Mouse (Mus musculus): ENCODE measurements at regions not wholly inside any gene's neighbourhood (a gene's known extent, or its start where the extent isn't known, plus 50 kb on each side); places are given as distances from the start of the nearest gene placed in this dataset.

DNA sequence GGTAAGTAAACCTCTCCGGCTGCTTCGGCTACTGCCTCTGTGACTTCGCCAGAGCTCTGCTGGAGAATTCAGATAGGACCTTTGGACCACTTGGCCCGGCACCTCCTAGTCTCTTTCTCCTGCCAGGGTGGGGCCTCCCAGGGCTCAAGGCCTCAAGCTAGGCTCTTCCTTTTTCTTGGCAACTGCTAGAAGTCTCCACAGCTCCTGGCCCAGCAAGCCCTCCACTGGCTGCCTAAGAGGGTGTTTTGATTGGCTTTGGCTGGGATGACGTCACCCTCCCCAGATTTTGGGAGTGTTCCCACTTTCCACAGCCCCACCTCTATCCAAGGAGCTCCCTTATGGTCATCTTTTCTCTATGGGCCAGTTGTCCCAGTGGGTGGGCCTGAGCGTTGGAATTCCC is 949.4 kb downstream of the 4930447A16Rik start:
- TF ChIP-seq POLR2A (IDR thresholded peaks at IDR 0.05; ENCODE audit: insufficient read length, low read depth), result no peak
- TF ChIP-seq POLR2AphosphoS2 (IDR thresholded peaks at IDR 0.05; ENCODE audit: insufficient read length, low read depth), result no peak
- no peak for TF ChIP-seq REST (IDR thresholded peaks at IDR 0.05; ENCODE audit: insufficient read depth, insufficient read length)
- TF ChIP-seq CEBPB (IDR thresholded peaks at IDR 0.05; ENCODE audit: insufficient read depth, poor library complexity, severe bottlenecking), result no peak
- no peak for TF ChIP-seq USF1 (IDR thresholded peaks at IDR 0.05; ENCODE audit: low read depth)
- TF ChIP-seq MAX (IDR thresholded peaks at IDR 0.05; ENCODE audit: low read depth), result no peak
- no peak for TF ChIP-seq TCF3 (IDR thresholded peaks at IDR 0.05; ENCODE audit: insufficient read length, low read depth)
- no peak for TF ChIP-seq E2F4 (IDR thresholded peaks at IDR 0.05; ENCODE audit: insufficient read depth)
- no peak for TF ChIP-seq TCF12 (IDR thresholded peaks at IDR 0.05; ENCODE audit: insufficient read depth, poor library complexity, severe bottlenecking)
- TF ChIP-seq MYOG (IDR thresholded peaks at IDR 0.05; ENCODE audit: control insufficient read depth in 1 of 3, insufficient read depth in 1 of 3, insufficient read length in 2 of 3, low read depth in 2 of 3), result no peak
- TF ChIP-seq MYOD1 (IDR thresholded peaks at IDR 0.05; ENCODE audit: control insufficient read depth in 1 of 3, insufficient read length in 2 of 3, low read depth in 2 of 3), result no peak
